Mouse (Mus musculus) ES-Bruce4 (cell line): ENCODE data around the gene Cars2.

ENCODE experiments used
- CTCF ChIP-seq: IDR thresholded peaks from one replicate; pipeline ENCODE4 v1.8.1; 2011; ENCODE audit warnings: low read depth, low read length
- EP300 ChIP-seq: IDR thresholded peaks from 2 replicates; pipeline ENCODE4 v1.6.1; 2011; ENCODE audit warnings: low read depth, low read length; ENCODE audit not compliant: insufficient read depth
- POLR2A ChIP-seq: IDR thresholded peaks from one replicate; pipeline ENCODE4 v1.8.1; 2011; ENCODE audit warnings: low read length; ENCODE audit not compliant: insufficient read depth

DNA sequence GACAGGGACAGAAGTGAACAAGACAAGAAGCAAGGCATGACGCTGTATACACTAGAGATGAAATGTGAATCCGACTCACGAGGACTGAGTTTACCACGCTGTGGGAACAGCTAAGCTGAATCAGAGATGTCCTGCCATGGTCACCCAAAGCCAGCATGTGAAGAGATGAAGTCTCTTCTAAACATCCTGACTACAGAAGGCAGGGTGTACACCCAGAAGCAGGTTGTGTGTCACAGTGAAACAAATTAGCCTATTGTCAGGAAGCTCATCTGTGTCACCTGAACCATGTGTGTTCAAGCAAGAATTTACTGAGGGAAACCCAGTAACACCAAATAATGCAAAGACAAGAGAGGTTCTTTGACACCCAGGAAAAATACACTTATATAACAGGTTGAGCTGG is 85.0 kb downstream of the Cars2 start:
- TF ChIP-seq POLR2A: no peak
- TF ChIP-seq CTCF: no peak
- TF ChIP-seq EP300: no peak
